Mouse (Mus musculus): Measurements from ENCODE around the gene Prc1.

The Prc1 gene

GRCm38 (mm10) chr7:80294062-80294763 is at the start of gene Prc1:
Prc1 (plus strand) TSS chr7:80294450.
- peak; percentile 97 for DNase-seq (ENCODE audit: low spot score in 2 of 2)

- DNase-seq (ENCODE audit: low spot score in 2 of 2), result no peak
These were observed 49.4 kb upstream of the Prc1 start for GRCm38 (mm10) chr7:80244851-80245250.

DNA sequence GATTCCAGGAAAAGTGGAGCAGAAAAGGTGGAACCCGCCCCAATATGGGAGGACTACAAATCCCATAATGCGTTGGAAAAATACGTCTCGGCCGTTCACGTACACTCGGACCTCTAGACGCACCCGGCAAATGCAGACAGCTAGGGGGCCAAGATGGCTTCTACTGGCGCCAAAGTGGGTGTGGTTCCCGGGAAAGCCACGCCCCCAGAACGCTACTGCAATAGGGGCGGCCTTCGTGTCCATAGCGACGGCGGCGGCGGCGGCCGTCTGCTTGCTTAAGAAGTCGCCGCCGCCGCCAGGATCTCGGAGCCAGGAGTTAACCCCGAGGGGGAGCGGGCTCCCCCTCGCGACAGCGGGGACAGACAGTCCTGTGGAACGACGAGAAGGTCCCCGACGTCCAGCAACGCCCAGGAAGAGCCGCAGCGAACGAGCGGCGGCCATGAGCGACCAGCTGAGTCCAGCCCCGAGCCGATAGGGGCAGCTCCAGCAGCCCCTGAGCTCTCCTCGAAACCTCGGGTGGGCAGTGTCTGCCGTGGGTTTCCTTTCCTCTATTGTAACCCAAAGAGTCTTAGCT is 48.0 kb upstream of the Prc1 start, which contains the start of gene Ttll13:
Ttll13 (plus strand) TSS at position 229 of the 574 bp plus-strand sequence.
- DNase-seq (ENCODE audit: low spot score in 2 of 2), result peak; percentile 94 to 95

DNA sequence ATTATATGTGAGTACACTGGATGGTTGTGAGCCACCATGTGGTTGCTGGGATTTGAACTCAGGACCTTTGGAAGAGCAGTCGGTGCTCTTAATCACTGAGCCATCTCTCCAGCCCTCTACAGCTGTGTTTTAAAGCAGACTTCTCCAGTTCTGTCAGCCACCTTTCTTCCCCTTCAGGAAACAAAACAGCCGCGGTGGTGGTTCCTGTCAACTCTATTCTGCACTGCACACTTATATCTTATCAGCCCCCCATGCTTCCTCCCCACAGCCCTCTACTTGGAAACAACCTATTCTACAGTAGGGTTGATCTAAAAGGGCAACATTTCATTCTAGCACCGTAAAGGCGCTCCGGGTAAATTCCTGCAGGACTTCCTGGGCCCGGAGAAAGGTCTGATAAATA is 47.4 kb upstream of the Prc1 start:
- DNase-seq (ENCODE audit: low spot score in 2 of 2), result no peak

GRCm38 (mm10) chr7:80252437-80252836 is 41.8 kb upstream of the Prc1 start:
- DNase-seq (ENCODE audit: low spot score in 2 of 2), result no peak

GRCm38 (mm10) chr7:80252886-80253285 is 41.4 kb upstream of the Prc1 start:
- DNase-seq (ENCODE audit: low spot score in 2 of 2), result no peak

GRCm38 (mm10) chr7:80255981-80256380 is 38.3 kb upstream of the Prc1 start:
- no peak for DNase-seq (ENCODE audit: low spot score in 2 of 2)

DNA sequence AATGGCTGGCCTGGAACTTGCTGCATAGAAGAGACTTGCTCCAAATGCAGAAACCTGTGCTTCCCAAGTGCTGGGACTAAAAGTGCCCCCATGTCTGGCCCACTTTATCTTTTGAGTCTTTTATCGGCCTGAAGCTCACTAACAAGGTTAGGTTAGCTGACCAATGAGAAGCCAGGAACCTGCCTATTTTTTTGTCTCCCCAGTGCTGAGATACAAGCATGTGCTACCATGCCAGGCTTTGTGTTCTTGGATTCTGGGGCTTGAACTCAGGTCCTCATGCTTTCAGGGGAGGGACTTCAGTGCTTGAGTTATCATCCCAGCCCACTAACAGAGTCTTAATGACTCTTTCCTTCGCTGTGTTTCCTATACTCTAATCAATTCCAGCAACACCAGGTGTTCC is 36.5 kb upstream of the Prc1 start:
- no peak for DNase-seq (ENCODE audit: low spot score in 2 of 2)

GRCm38 (mm10) chr7:80260625-80261371 is 33.5 kb upstream of the Prc1 start, which contains the start of gene Ngrn:
Ngrn (plus strand) TSS chr7:80261215.
- DNase-seq (ENCODE audit: low spot score in 2 of 2), result peak; percentile 73 to 81

- peak in 1 of 2 experiments; percentile 17 for DNase-seq (ENCODE audit: low spot score in 2 of 2)
These were observed 32.8 kb upstream of the Prc1 start for GRCm38 (mm10) chr7:80261372-80261990.

DNA sequence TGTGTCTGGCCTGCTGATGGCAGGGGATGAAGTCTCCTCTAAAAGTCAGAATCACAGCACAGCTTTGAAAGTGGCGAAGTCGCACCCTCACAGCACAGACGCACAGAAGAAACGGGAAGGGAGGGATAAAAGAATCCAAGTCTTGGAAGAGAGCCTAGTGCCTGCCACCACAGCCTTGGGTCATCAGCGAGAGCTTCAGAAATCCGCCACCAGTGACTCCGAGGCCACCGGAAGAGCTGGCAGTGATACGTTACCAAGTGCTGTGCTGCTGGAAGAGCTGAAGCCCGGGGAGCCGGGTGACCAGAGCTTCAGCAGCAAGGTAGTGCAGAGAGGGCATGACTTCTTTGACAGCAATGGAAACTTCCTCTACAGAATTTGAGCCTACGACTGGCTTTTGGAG is 29.6 kb upstream of the Prc1 start:
- DNase-seq (ENCODE audit: low spot score in 2 of 2), result no peak

- no peak for DNase-seq (ENCODE audit: low spot score in 2 of 2)
These were observed 26.5 kb upstream of the Prc1 start for GRCm38 (mm10) chr7:80267764-80268163.

- peak; percentile 92 to 93 for DNase-seq (ENCODE audit: low spot score in 2 of 2)
These were observed 25.1 kb upstream of the Prc1 start, which contains the start of gene Vps33b for GRCm38 (mm10) chr7:80268897-80269750. Vps33b (plus strand) TSS chr7:80269649.

DNA sequence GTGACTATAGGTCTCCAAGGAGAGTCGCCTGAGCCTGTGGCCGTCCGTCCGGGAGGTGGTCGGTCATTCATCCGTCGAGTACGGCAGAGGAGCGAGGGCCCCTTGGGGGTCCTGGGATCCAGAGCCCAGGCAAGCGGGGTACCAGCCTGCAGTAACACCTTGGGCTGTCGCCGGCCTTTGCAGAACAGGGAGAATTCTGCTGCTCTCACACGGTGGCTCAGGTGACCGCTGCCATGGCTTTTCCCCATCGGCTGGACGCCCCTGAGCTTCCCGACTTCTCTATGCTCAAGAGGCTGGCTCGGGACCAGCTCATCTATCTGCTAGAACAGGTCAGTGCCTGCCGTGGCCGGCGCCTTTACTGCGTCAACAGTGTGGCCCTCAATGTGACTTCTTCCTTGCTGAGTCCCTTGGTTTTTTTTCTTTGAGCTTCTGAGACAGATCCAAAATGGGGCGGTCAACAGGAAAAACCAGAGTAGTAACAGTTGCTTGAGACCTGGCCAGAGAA is 24.4 kb upstream of the Prc1 start:
- peak in 1 of 2 experiments; percentile 20 for DNase-seq (ENCODE audit: low spot score in 2 of 2)

DNA sequence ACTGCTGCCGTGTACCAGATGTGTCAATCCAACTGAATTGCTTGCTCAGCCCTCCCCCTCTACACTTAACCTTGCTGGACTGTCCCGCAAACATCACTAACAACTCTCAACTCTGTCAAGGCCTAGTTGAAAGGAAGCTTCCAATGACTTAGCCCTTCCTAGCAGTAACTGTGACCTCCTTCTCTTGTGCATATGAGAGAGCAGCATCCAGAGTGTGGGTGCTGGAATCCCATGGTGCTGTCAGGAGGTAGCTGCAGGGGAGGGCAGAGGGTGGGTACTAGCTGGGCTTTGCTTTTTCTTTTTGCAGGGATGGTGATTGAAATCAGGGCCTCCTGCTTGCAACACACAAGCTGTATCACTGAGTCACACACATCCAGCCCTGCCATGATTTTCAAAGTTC is 20.8 kb upstream of the Prc1 start:
- no peak for DNase-seq (ENCODE audit: low spot score in 2 of 2)

DNA sequence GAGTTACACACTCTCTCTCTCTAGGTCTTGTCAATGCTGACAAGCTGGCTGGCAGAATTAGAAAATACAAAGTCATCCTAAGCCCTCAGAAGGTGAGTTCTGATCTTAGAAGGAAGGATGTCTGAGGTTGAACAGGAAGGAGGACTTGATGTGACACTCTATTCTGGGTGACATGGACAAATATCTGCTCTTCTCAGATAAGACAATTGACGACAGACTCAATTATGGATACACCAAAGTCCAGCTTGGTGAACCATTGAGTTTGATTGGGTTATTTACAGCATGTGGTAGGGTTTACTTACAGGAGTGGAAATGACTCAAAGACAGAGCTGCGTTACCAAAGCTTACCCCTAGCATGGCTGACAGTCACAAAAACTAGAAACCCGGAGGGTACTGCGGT is 17.9 kb upstream of the Prc1 start:
- no peak for DNase-seq (ENCODE audit: low spot score in 2 of 2)

GRCm38 (mm10) chr7:80280032-80280431 is 14.2 kb upstream of the Prc1 start:
- DNase-seq (ENCODE audit: low spot score in 2 of 2), result no peak

DNA sequence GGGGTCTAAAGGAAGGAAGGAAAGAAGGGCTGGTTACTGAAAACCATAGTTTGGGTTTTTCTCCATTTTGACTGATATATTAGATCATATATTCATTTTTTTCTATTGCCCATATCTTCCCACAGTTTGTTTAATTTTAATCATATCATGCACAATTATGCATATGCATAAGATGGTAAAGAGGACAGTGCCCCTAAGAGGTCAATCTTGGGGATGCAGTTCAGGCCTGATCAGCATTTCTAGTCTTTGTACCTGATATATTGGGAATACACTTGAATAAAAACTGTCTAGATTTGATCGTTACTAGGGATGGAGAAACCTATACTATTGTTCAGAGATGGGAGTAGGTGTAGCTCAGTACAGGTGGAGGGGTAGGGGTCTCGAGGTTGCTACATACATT is 13.3 kb upstream of the Prc1 start:
- no peak for DNase-seq (ENCODE audit: low spot score in 2 of 2)

- DNase-seq (ENCODE audit: low spot score in 2 of 2), result no peak
These were observed 12.6 kb upstream of the Prc1 start for GRCm38 (mm10) chr7:80281646-80282045.

DNA sequence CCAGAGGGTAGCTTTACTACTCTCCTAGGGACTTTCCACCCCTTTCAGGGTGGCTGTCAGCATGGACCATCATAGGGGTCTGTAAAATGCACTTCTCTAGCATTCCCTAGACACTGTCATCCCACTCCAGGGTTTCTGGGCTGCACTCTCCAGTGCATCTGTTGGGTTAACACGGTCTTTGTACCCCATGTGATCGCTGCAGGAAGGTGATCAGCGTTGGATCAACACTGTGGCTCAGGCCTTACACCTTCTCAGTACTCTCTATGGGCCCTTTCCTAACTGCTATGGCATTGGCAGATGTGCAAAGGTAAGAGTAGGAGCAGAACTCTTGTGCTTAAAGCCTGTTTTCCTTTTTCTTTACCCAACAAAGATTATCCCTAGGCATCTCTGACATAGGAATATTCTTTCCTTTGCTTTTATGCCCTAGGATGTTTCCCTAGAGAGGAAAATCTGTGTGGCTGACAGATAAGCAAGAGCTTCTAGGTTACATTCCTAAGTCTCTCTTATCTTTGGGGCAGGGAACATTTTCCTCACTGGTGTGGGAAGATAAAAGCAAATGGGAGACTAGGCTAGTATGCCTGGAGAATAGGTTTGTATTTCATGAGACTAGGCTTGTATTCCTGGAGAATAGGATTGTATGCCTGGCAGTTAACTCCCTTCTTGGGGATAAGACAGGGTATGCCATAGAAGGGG is 10.9 kb upstream of the Prc1 start:
- DNase-seq (ENCODE audit: low spot score in 2 of 2), result no peak
